Mouse (Mus musculus): ENCODE data around the gene Calcoco1. TPM values are rescaled to one million over a fixed set of nuclear protein-coding genes. Genes with fewer than 3 reads are reported as not detected.
"Not testable (repeated sequence)": the region's sequence is repeated elsewhere in the genome, so short reads cannot be mapped to it uniquely, and the experiment has no call there.

Gene Calcoco1
- polyA plus RNA-seq, 1 experiment from 2014 or later: 154 TPM

DNA sequence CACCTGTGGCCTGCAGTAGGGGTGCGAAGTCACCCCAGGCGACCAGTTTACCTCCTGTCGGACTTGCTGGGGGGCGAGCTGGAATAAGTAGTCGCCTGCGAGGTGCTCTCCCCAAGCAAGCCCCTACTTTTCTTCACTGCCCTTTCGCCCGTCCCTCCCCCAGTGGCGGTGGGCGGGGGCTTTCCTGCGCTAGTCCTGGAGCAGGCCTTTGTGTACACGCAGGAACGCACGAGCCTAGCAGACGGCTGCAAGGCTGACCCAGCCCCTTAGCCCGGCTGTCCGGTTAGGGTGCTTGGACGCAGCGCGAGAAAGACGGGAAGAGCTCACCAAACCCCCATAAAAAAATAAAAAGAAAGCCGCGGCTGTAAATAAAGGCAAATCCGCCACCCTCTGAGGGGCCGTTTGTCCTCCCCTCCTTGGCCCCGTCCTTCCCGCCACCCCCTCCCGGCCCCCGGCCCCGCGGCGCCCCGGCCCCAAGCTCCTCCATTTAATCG, 50.2 kb downstream of the Calcoco1 start:
- CTCF ChIA-PET: interaction anchor here (1.0 to 1.6 kb wide), 2 partner anchors 12 to 21 kb away, joined by 3 to 4 read pairs; no protein-coding TSS in a partner anchor
- in situ Hi-C loops (cut with MboI; ENCODE audit: low pct_unique_long_range_greater_than_20kb): no loop called here
- no peak for TF ChIP-seq CTCF (IDR thresholded peaks at IDR 0.05)
- no peaks in the 10 kb centered on the region for H3K27me3 ChIP-seq
- ATAC-seq: no peak
- no peak for DNase-seq (ENCODE audit: low read depth, low spot score)
- POLR2A ChIA-PET: no interaction called here

- no peaks in the 10 kb centered on the region for H3K27me3 ChIP-seq
- TF ChIP-seq CTCF (IDR thresholded peaks at IDR 0.05): peak; percentile 100
- in situ Hi-C loops (cut with MboI; ENCODE audit: low pct_unique_long_range_greater_than_20kb): no loop called here
- CTCF ChIA-PET: interaction anchor here (0.7 to 2.4 kb wide), 9 partner anchors 13 to 507 kb away, joined by 3 to 9 read pairs (median 4); no protein-coding TSS in a partner anchor
- POLR2A ChIA-PET: interaction anchor here (2.1 kb wide), 1 partner anchor 48 kb away, joined by 4 read pairs; no protein-coding TSS in a partner anchor
- DNase-seq (ENCODE audit: low read depth, low spot score): peak; percentile 89
- peak; percentile 89 for ATAC-seq
These were observed 51.0 kb downstream of the Calcoco1 start for GRCm38 (mm10) chr15:102670767-102671575.

GRCm38 (mm10) chr15:102670281-102670680, 51.7 kb downstream of the Calcoco1 start:
- ATAC-seq (no peak), DNase-seq (ENCODE audit: low read depth, low spot score) (peak; percentile 2)
- in situ Hi-C loops (cut with MboI; ENCODE audit: low pct_unique_long_range_greater_than_20kb): no loop called here
- POLR2A ChIA-PET: interaction anchor here (2.1 kb wide), 1 partner anchor 47 kb away, joined by 4 read pairs; no protein-coding TSS in a partner anchor
- CTCF ChIA-PET: interaction anchor here (0.7 to 2.4 kb wide), 8 partner anchors 13 to 508 kb away, joined by 3 to 9 read pairs (median 4); no protein-coding TSS in a partner anchor
- no peaks in the 10 kb centered on the region for H3K27me3 ChIP-seq
- no peak for TF ChIP-seq CTCF (IDR thresholded peaks at IDR 0.05)

- TF ChIP-seq CTCF (IDR thresholded peaks at IDR 0.05): no peak
- in situ Hi-C loops (cut with MboI; ENCODE audit: low pct_unique_long_range_greater_than_20kb): loop anchor here (10.0 kb wide), 1 partner anchor 115 kb away; no protein-coding TSS in a partner anchor
These were observed 52.4 kb downstream of the Calcoco1 start for GRCm38 (mm10) chr15:102669571-102669970.

DNA sequence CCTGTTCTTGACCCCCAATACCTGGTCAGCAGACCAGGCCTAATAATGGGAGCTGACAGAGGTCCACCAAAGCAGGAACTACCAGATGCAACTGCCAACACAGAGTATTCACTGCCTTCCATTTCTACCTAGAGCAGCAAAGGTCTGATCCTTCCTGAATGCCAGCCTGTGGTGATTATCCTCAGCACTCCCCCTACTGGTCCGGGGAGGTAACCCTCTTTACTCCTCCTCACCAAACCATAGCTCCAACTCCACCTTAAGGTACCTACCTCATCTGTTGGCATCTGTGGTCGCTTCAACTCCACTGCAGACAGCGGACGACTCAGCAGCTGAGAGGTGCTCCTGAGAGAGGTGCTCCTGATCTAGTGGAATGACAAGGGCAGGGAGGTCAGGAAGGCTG, 56.5 kb downstream of the Calcoco1 start:
- no peaks in the 10 kb centered on the region for H3K27me3 ChIP-seq
- TF ChIP-seq CTCF (IDR thresholded peaks at IDR 0.05): peak; percentile 88
- POLR2A ChIA-PET: no interaction called here
- ATAC-seq: peak; percentile 87
- in situ Hi-C loops (cut with MboI; ENCODE audit: low pct_unique_long_range_greater_than_20kb): loop anchor here (10.0 kb wide), 1 partner anchor 111 kb away; no protein-coding TSS in a partner anchor
- peak; percentile 6 for DNase-seq (ENCODE audit: low read depth, low spot score)
- CTCF ChIA-PET: interaction anchor here (0.6 to 1.4 kb wide), 7 partner anchors 11 to 121 kb away, joined by 3 to 5 read pairs (median 3); partner anchors contain the start of gene Atf7

More at GRCm38 (mm10) chr15:102669571-102669970, 52.4 kb downstream of the Calcoco1 start:
- ChIA-PET CTCF (interaction anchor here (1.5 to 2.4 kb wide), 2 partner anchors 13 to 46 kb away, joined by 3 to 7 read pairs; no protein-coding TSS in a partner anchor), POLR2A (interaction anchor here (2.1 kb wide), 1 partner anchor 46 kb away, joined by 4 read pairs; no protein-coding TSS in a partner anchor)
- no peak for ATAC-seq
- H3K27me3 ChIP-seq: no peaks in the 10 kb centered on the region
- DNase-seq (ENCODE audit: low read depth, low spot score): no peak

DNA sequence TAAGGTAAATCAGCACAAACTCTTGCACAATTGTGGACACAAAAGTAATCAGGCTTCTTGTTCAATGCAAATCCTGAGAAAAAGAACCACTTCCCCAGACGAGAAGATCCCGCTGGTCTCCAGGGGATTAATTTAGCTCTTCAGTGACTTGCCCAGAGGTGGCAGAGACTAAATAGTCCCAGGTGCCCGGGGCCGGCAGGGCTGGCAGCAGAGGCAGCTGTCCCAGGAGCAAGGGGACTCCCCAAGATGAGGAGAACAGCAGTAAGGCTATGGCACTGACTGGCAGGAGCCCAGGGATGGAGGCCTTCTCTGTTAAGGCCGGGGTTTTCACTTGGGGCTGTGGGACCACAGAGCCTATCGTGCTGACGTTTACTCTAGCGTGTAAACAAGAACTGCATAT, 58.2 kb downstream of the Calcoco1 start:
- in situ Hi-C loops (cut with MboI; ENCODE audit: low pct_unique_long_range_greater_than_20kb): loop anchor here (5.0 to 10.0 kb wide), 2 partner anchors 37 to 109 kb away; partner anchors contain the start of genes Atf7 and Gm28047
- no peak for ATAC-seq
- no peak for TF ChIP-seq CTCF (IDR thresholded peaks at IDR 0.05)

GRCm38 (mm10) chr15:102662601-102663000, 59.4 kb downstream of the Calcoco1 start:
- DNase-seq (ENCODE audit: low read depth, low spot score); ATAC-seq; POLR2A ChIA-PET; H3K27me3 ChIP-seq: not testable (repeated sequence)
- CTCF ChIA-PET: interaction anchor here (1.4 to 1.5 kb wide), 2 partner anchors 26 to 46 kb away, joined by 3 to 4 read pairs; no protein-coding TSS in a partner anchor
- in situ Hi-C loops (cut with MboI; ENCODE audit: low pct_unique_long_range_greater_than_20kb): loop anchor here (5.0 to 10.0 kb wide), 2 partner anchors 35 to 108 kb away; partner anchors contain the start of genes Atf7 and Gm28047

More for the DNA sequence above, 58.2 kb downstream of the Calcoco1 start:
- CTCF ChIA-PET: interaction anchor here (1.5 kb wide), 1 partner anchor 27 kb away, joined by 3 read pairs; no protein-coding TSS in a partner anchor
- no peak for DNase-seq (ENCODE audit: low read depth, low spot score)
- POLR2A ChIA-PET: interaction anchor here (1.2 kb wide), 1 partner anchor 41 kb away, joined by 3 read pairs; no protein-coding TSS in a partner anchor
- no peaks in the 10 kb centered on the region for H3K27me3 ChIP-seq

- no peak for TF ChIP-seq CTCF (IDR thresholded peaks at IDR 0.05)
- ChIA-PET POLR2A (interaction anchor here (0.6 kb wide), 1 partner anchor 25 kb away, joined by 3 read pairs; no protein-coding TSS in a partner anchor), CTCF (interaction anchor here (1.1 to 1.8 kb wide), 2 partner anchors 13 to 17 kb away, joined by 4 read pairs; no protein-coding TSS in a partner anchor)
- in situ Hi-C loops (cut with MboI; ENCODE audit: low pct_unique_long_range_greater_than_20kb): no loop called here
- DNase-seq (ENCODE audit: low read depth, low spot score) (no peak), ATAC-seq (no peak)
- no peaks in the 10 kb centered on the region for H3K27me3 ChIP-seq
These were observed 64.0 kb downstream of the Calcoco1 start for GRCm38 (mm10) chr15:102657926-102658381.

Other genes starting within 250 kb of the Calcoco1 start
- 3.6 TPM for gene Gm10337, start 218.5 kb downstream of the Calcoco1 start, polyA plus RNA-seq (2021)
- gene Map3k12, start 205.1 kb downstream of the Calcoco1 start, polyA plus RNA-seq (2021): 41.5 TPM
- 51.1 TPM for gene Tarbp2, start 204.0 kb downstream of the Calcoco1 start, polyA plus RNA-seq (2021)
- gene Npff, start 197.2 kb downstream of the Calcoco1 start, polyA plus RNA-seq (2021): 0.83 TPM
- not detected for gene Gm28047, start 97.1 kb downstream of the Calcoco1 start, polyA plus RNA-seq (2021)
- gene Atf7, start 96.7 kb downstream of the Calcoco1 start, polyA plus RNA-seq (2021): 39.9 TPM
- 24.7 TPM for gene Atp5g2, start 49.8 kb downstream of the Calcoco1 start, polyA plus RNA-seq (2021)
- 0.04 TPM for gene Hoxc13, start 198.9 kb upstream of the Calcoco1 start, polyA plus RNA-seq (2021)
- gene Hoxc12, start 214.6 kb upstream of the Calcoco1 start, polyA plus RNA-seq (2021): not detected
- gene Hoxc11, start 232.2 kb upstream of the Calcoco1 start, polyA plus RNA-seq (2021): not detected
- 4.5 TPM for gene Hoxc10, start 244.6 kb upstream of the Calcoco1 start, polyA plus RNA-seq (2021)
- 0.56 TPM for gene Hoxc5, start 245.3 kb upstream of the Calcoco1 start, polyA plus RNA-seq (2021)

All from Patski (cell line).